Mouse (Mus musculus) liver, adult 10 weeks (tissue): Measurements from ENCODE around the gene Polr2h. TPM values are rescaled to one million over a fixed set of nuclear protein-coding genes. Genes with fewer than 3 reads are reported as not detected.

Experiments
- polyA plus RNA-seq: library from polyadenylated mRNA; stranded (reverse); fragments of 350-450 nt; fragmentation: Illumina TruSeq; extraction: RNeasy Lipid Tissue Mini Kit (QIAGEN cat#74804); gene quantifications from one replicate; pipeline ENCODE4 v1.2.3, GENCODE M21; 2014; ENCODE audit warnings: low read depth, low replicate concordance

The Polr2h gene
- polyA plus RNA-seq, result 10.0 TPM

GRCm38 (mm10) chr16:20717181-20717977 is at the start of gene Polr2h, which contains the start of gene Clcn2:
Gene Polr2h (plus strand): TSS chr16:20717665.
Gene Clcn2 (minus strand): TSS chr16:20717746.

GRCm38 (mm10) chr16:20668013-20668412 is 49.5 kb upstream of the Polr2h start, which contains the start of gene Eif4g1:
Gene Eif4g1 (plus strand): TSS chr16:20668313.

GRCm38 (mm10) chr16:20693111-20693701 is 24.3 kb upstream of the Polr2h start, which contains the start of gene Fam131a:
Gene Fam131a (plus strand): TSS chr16:20693241.

GRCm38 (mm10) chr16:20732925-20733730 is 15.7 kb downstream of the Polr2h start, which contains the start of gene Chrd:
Gene Chrd (plus strand): TSS chr16:20733127.

GRCm38 (mm10) chr16:20733731-20734730 is 16.6 kb downstream of the Polr2h start, which contains the start of gene Thpo:
Gene Thpo (minus strand): TSS chr16:20734511.

Other genes starting within 250 kb of the Polr2h start
- gene Eif2b5, start 218.8 kb upstream of the Polr2h start, polyA plus RNA-seq, result 9.8 TPM
- gene Dvl3, start 200.7 kb upstream of the Polr2h start, polyA plus RNA-seq, result 7.3 TPM
- 86.1 TPM for gene Ap2m1, start 182.2 kb upstream of the Polr2h start, polyA plus RNA-seq
- 10.5 TPM for gene Abcf3, start 169.1 kb upstream of the Polr2h start, polyA plus RNA-seq
- gene Vwa5b2, start 128.2 kb upstream of the Polr2h start, polyA plus RNA-seq, result not detected
- gene Eef1akmt4, start 106.1 kb upstream of the Polr2h start, polyA plus RNA-seq, result 1.7 TPM
- gene Gm49333, start 106.1 kb upstream of the Polr2h start, polyA plus RNA-seq, result not detected
- 6.0 TPM for gene Alg3, start 105.9 kb upstream of the Polr2h start, polyA plus RNA-seq
- not detected for gene Camk2n2, start 96.4 kb upstream of the Polr2h start, polyA plus RNA-seq
- gene Ece2, start 87.8 kb upstream of the Polr2h start, polyA plus RNA-seq, result not detected
- 84.4 TPM for gene Psmd2, start 66.0 kb upstream of the Polr2h start, polyA plus RNA-seq
- 154 TPM for gene Eif4g1, start 49.4 kb upstream of the Polr2h start, polyA plus RNA-seq
- not detected for gene Fam131a, start 24.4 kb upstream of the Polr2h start, polyA plus RNA-seq
- 3.3 TPM for gene Clcn2, start 81 bp downstream of the Polr2h start, polyA plus RNA-seq
- 0.13 TPM for gene Chrd, start 15.5 kb downstream of the Polr2h start, polyA plus RNA-seq
- gene Thpo, start 16.8 kb downstream of the Polr2h start, polyA plus RNA-seq, result 2.9 TPM